Mouse (Mus musculus) heart, postnatal 0 days (tissue): ENCODE data around the gene 1700034J05Rik. TPM values are rescaled to one million over a fixed set of nuclear protein-coding genes. Genes with fewer than 3 reads are reported as not detected.

Experiments used
- ATAC-seq: fragments of 200-750 bp; cut with Nextera tagmentation; 2 replicates; pipeline ENCODE4 v1.8.0; 2017; ENCODE audit warnings: low read depth, moderate number of reproducible peaks, moderate library complexity; ENCODE audit not compliant: insufficient read depth
- DNase-seq: peaks from one replicate; pipeline ENCODE4 v3.0.0-alpha.2; 2016; ENCODE audit warnings: low spot score
- H3K27ac ChIP-seq: fragments of 300-500 bp; sonication (generic); 2 replicates; pipeline ENCODE4 v1.5.1; 2014; ENCODE audit warnings: low read depth, mild to moderate bottlenecking
- H3K27me3 ChIP-seq: fragments of 300-500 bp; sonication (generic); 2 replicates; pipeline ENCODE4 v1.6.1; 2014; ENCODE audit warnings: low read length, mixed read lengths; ENCODE audit not compliant: control insufficient read depth, insufficient read depth
- H3K36me3 ChIP-seq: fragments of 300-500 bp; sonication (generic); replicated peaks from 2 replicates; pipeline ENCODE4 v1.6.1; 2014; ENCODE audit warnings: low read length, mixed read lengths; ENCODE audit not compliant: control insufficient read depth, insufficient read depth
- H3K4me1 ChIP-seq: fragments of 300-500 bp; sonication (generic); 2 replicates; pipeline ENCODE4 v1.6.1; 2014; ENCODE audit warnings: antibody characterized with exemption; ENCODE audit not compliant: control insufficient read depth, insufficient read depth
- H3K4me2 ChIP-seq: fragments of 300-500 bp; sonication (generic); 2 replicates; pipeline ENCODE4 v1.6.1; 2014; ENCODE audit warnings: low read depth, mild to moderate bottlenecking, low read length, moderate library complexity
- H3K4me3 ChIP-seq: fragments of 300-500 bp; sonication (generic); 2 replicates; pipeline ENCODE4 v1.5.1; 2014; ENCODE audit warnings: low read depth, low read length
- H3K9ac ChIP-seq: fragments of 300-500 bp; sonication (generic); replicated peaks from 2 replicates; pipeline ENCODE4 v1.6.1; 2014; ENCODE audit warnings: low read depth, low read length, mixed read lengths
- H3K9me3 ChIP-seq: fragments of 300-500 bp; sonication (generic); replicated peaks from 2 replicates; pipeline ENCODE4 v1.6.1; 2016; ENCODE audit warnings: low read length; ENCODE audit not compliant: control insufficient read depth
- CTCF ChIP-seq: IDR thresholded peaks from 2 replicates; pipeline ENCODE4 v1.5.1; 2016; ENCODE audit warnings: antibody characterized with exemption, control low read depth, low read depth
- EP300 ChIP-seq: IDR thresholded peaks from 2 replicates; pipeline ENCODE4 v1.6.1; 2016; ENCODE audit warnings: antibody characterized with exemption, low read depth
- WGBS: fragments of 180-500 bp; shearing (Covaris S2); extraction: QIAGEN DNeasy Blood & Tissue Kit; methylation state at CpG from one replicate; pipeline ENCODE4 v1.1.7; 2014; 5-methylcytosine and 5-hydroxymethylcytosine counted together
- polyA plus RNA-seq: library from polyadenylated mRNA; unstranded; fragments of >200 nt; fragmentation: Nextera tagmentation; extraction: Ambion mirVana; gene quantifications from 2 replicates; pipeline ENCODE4 v1.2.1, GENCODE M21; 2015
- total RNA-seq: library from RNA; depleted of rRNA; stranded (reverse); fragments of >200 nt; gene quantifications from 2 replicates; pipeline ENCODE4 v1.2.3, GENCODE M21; 2014; ENCODE audit warnings: low replicate concordance

The 1700034J05Rik gene
- total and polyA plus RNA-seq, 2 experiments from 2014 or later, result 0.07 TPM; not detected in 1

- H3K9ac ChIP-seq, result no peak overlapping the region
- TF ChIP-seq CTCF (no peak), EP300 (no peak)
- 86% methylated on average over 6 of the region's 6 CpGs for WGBS
- H3K27ac ChIP-seq, result no peak overlapping the region
- peaks cover 19% of the 10 kb centered on the region; the same call in 1 of the 2 replicates for H3K4me1 ChIP-seq
- no peaks in the 10 kb centered on the region for H3K9me3 ChIP-seq
- ATAC-seq (no peak), DNase-seq (no peak)
- no peaks in the 10 kb centered on the region for H3K27me3 ChIP-seq
- no peak overlapping the region for H3K4me2 ChIP-seq
- no peak overlapping the region for H3K4me3 ChIP-seq
- H3K36me3 ChIP-seq, result no peaks in the 10 kb centered on the region
These were observed 9.4 kb upstream of the 1700034J05Rik start for GRCm38 (mm10) chr6:146963396-146964150.

- 27% methylated on average over 6 of the region's 6 CpGs for WGBS
- Histone ChIP-seq H3K4me3 (no peak overlapping the region), H3K4me1 (peaks cover 19% of the 10 kb centered on the region; the same call in 1 of the 2 replicates), H3K27me3 (no peaks in the 10 kb centered on the region), H3K36me3 (no peaks in the 10 kb centered on the region), H3K9ac (no peak overlapping the region; the same call in 1 of the 2 replicates), H3K9me3 (no peaks in the 10 kb centered on the region), H3K4me2 (no peak overlapping the region), H3K27ac (no peak overlapping the region)
- TF ChIP-seq EP300 (no peak), CTCF (peak; percentile 65)
- DNase-seq (peak; percentile 36), ATAC-seq (no peak)
These were observed 7.7 kb upstream of the 1700034J05Rik start for GRCm38 (mm10) chr6:146961832-146962481.

- no peak overlapping the region for H3K4me3 ChIP-seq
- DNase-seq (no peak), ATAC-seq (no peak)
- H3K27ac ChIP-seq, result no peak overlapping the region
- H3K9ac ChIP-seq, result no peak overlapping the region
- H3K36me3 ChIP-seq, result no peaks in the 10 kb centered on the region
- H3K27me3 ChIP-seq, result no peaks in the 10 kb centered on the region
- H3K9me3 ChIP-seq, result no peaks in the 10 kb centered on the region
- H3K4me2 ChIP-seq, result no peak overlapping the region
- WGBS, result 49% methylated on average over 5 of the region's 5 CpGs
- H3K4me1 ChIP-seq, result peaks cover 20% of the 10 kb centered on the region; the same call in 1 of the 2 replicates
- TF ChIP-seq EP300, result no peak
- TF ChIP-seq CTCF, result no peak
These were observed 6.7 kb upstream of the 1700034J05Rik start for GRCm38 (mm10) chr6:146960956-146961355.

- Histone ChIP-seq H3K27me3 (no peaks in the 10 kb centered on the region), H3K4me1 (peaks cover 25% of the 10 kb centered on the region; the same call in 1 of the 2 replicates), H3K27ac (no peak overlapping the region), H3K9ac (no peak overlapping the region), H3K4me2 (no peak overlapping the region), H3K9me3 (no peaks in the 10 kb centered on the region), H3K36me3 (no peaks in the 10 kb centered on the region), H3K4me3 (no peak overlapping the region)
- TF ChIP-seq EP300 (no peak), CTCF (no peak)
- WGBS, result 63% methylated on average over 9 of the region's 9 CpGs
- no peak; the same call in 1 of the 2 replicates for ATAC-seq
- no peak for DNase-seq
These were observed 5.9 kb upstream of the 1700034J05Rik start for GRCm38 (mm10) chr6:146959908-146960680.

- H3K4me3 ChIP-seq, result no peak overlapping the region
- WGBS, result 64% methylated on average over 1 of the region's 1 CpGs
- H3K27ac ChIP-seq, result no peak overlapping the region
- peaks cover 25% of the 10 kb centered on the region; the same call in 1 of the 2 replicates for H3K4me1 ChIP-seq
- H3K36me3 ChIP-seq, result no peaks in the 10 kb centered on the region
- no peak overlapping the region for H3K4me2 ChIP-seq
- no peaks in the 10 kb centered on the region for H3K9me3 ChIP-seq
- DNase-seq (no peak), ATAC-seq (no peak)
- H3K9ac ChIP-seq, result no peak overlapping the region
- H3K27me3 ChIP-seq, result no peaks in the 10 kb centered on the region
- TF ChIP-seq EP300 (no peak), CTCF (no peak)
These were observed 4.5 kb upstream of the 1700034J05Rik start for GRCm38 (mm10) chr6:146958694-146959093.
